Mouse (Mus musculus) embryonic facial prominence, embryonic 12.5 days (tissue): ENCODE measurements around the gene Pcsk7. TPM values are rescaled to one million over a fixed set of nuclear protein-coding genes. Genes with fewer than 3 reads are reported as not detected.

Experiments used
- ATAC-seq: fragments of 200-750 bp; cut with Nextera tagmentation; 2 replicates; pipeline ENCODE4 v1.8.0; 2017; ENCODE audit not compliant: insufficient number of reproducible peaks, insufficient read depth, low FRiP score, low TSS enrichment
- H3K27ac ChIP-seq: fragments of 300-500 bp; sonication (generic); 2 replicates; pipeline ENCODE4 v1.5.1; 2016; ENCODE audit warnings: mild to moderate bottlenecking
- H3K27me3 ChIP-seq: fragments of 300-500 bp; sonication (generic); 2 replicates; pipeline ENCODE4 v1.6.1; 2016; ENCODE audit warnings: mild to moderate bottlenecking, moderate library complexity
- H3K36me3 ChIP-seq: fragments of 300-500 bp; sonication (generic); 2 replicates; pipeline ENCODE4 v1.6.1; 2016; ENCODE audit warnings: mild to moderate bottlenecking
- H3K4me1 ChIP-seq: fragments of 300-500 bp; sonication (generic); 2 replicates; pipeline ENCODE4 v1.6.1; 2016
- H3K4me2 ChIP-seq: fragments of 300-500 bp; sonication (generic); replicated peaks from 2 replicates; pipeline ENCODE4 v1.6.1; 2016; ENCODE audit warnings: mild to moderate bottlenecking, moderate library complexity
- H3K4me3 ChIP-seq: fragments of 300-500 bp; sonication (generic); 2 replicates; pipeline ENCODE4 v1.5.1; 2016; ENCODE audit warnings: mild to moderate bottlenecking
- H3K9ac ChIP-seq: fragments of 300-500 bp; sonication (generic); 2 replicates; pipeline ENCODE4 v1.6.1; 2016; ENCODE audit warnings: mild to moderate bottlenecking, moderate library complexity
- H3K9me3 ChIP-seq: fragments of 300-500 bp; sonication (generic); 2 replicates; pipeline ENCODE4 v1.6.1; 2016; ENCODE audit warnings: mild to moderate bottlenecking, moderate library complexity
- WGBS: fragments of 180-500 bp; shearing (Covaris S2); methylation state at CpG from one replicate; pipeline ENCODE4 v1.1.7; 2016; 5-methylcytosine and 5-hydroxymethylcytosine counted together
- polyA plus RNA-seq: library from polyadenylated mRNA; unstranded; fragments of >200 nt; fragmentation: Nextera tagmentation; extraction: Ambion mirVana; gene quantifications from 2 replicates; pipeline ENCODE4 v1.2.1, GENCODE M21; 2016

Gene Pcsk7
- polyA plus RNA-seq, 1 experiment from 2014 or later: 23.6 TPM

DNA sequence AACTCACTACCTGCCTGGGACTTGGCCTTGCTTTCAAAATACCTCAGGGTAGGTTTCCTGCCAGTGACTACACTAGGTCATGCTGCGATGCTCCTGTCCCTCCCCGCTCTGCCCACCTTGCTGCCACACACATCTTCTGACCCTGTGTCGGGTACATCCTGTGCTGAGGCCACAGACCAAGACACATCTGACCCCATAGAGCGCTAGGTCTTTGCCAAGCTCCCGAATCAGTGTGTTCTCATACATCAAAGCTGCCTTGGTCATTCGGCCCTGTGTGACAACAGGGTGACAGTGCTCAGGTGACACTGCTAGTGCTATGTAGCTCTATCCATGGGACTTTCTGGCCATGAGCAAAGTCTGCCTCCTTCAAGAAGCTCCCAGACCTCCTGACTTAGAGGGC lies 33.5 kb downstream of the Pcsk7 start:
- H3K36me3 ChIP-seq: peaks cover 69% of the 10 kb centered on the region
- H3K9ac ChIP-seq: no peak overlapping the region
- H3K9me3 ChIP-seq: no peaks in the 10 kb centered on the region
- no peak for ATAC-seq
- no peak overlapping the region for H3K4me2 ChIP-seq
- H3K4me3 ChIP-seq: no peak overlapping the region
- H3K4me1 ChIP-seq: peaks cover 9% of the 10 kb centered on the region; the same call in 1 of the 2 replicates
- WGBS: 89% methylated on average over 6 of the region's 6 CpGs
- no peaks in the 10 kb centered on the region; the same call in 1 of the 2 replicates for H3K27me3 ChIP-seq
- H3K27ac ChIP-seq: no peak overlapping the region

- no peak overlapping the region for H3K27ac ChIP-seq
- H3K4me1 ChIP-seq: no peaks in the 10 kb centered on the region; the same call in 1 of the 2 replicates
- no peaks in the 10 kb centered on the region for H3K9me3 ChIP-seq
- H3K9ac ChIP-seq: no peak overlapping the region
- no peak for ATAC-seq
- H3K27me3 ChIP-seq: no peaks in the 10 kb centered on the region; the same call in 1 of the 2 replicates
- peaks cover 85% of the 10 kb centered on the region for H3K36me3 ChIP-seq
- WGBS: 60% methylated on average over 18 of the region's 18 CpGs
- H3K4me3 ChIP-seq: no peak overlapping the region
- no peak overlapping the region for H3K4me2 ChIP-seq
Measured at GRCm38 (mm10) chr9:45941329-45941888, 35.1 kb downstream of the Pcsk7 start.

- ATAC-seq: no peak
Measured at GRCm38 (mm10) chr9:45942464-45942863, 36.2 kb downstream of the Pcsk7 start.

GRCm38 (mm10) chr9:45942916-45943315 lies 36.6 kb downstream of the Pcsk7 start:
- no peaks in the 10 kb centered on the region for H3K9me3 ChIP-seq
- H3K4me2 ChIP-seq: no peak overlapping the region
- H3K9ac ChIP-seq: no peak overlapping the region
- H3K27ac ChIP-seq: no peak overlapping the region
- peaks cover 93% of the 10 kb centered on the region for H3K36me3 ChIP-seq
- H3K4me3 ChIP-seq: no peak overlapping the region
- no peaks in the 10 kb centered on the region for H3K27me3 ChIP-seq
- 90% methylated on average over 8 of the region's 8 CpGs for WGBS
- ATAC-seq: no peak
- no peaks in the 10 kb centered on the region for H3K4me1 ChIP-seq

More at GRCm38 (mm10) chr9:45942464-45942863, 36.2 kb downstream of the Pcsk7 start:
- Histone ChIP-seq H3K27ac (no peak overlapping the region), H3K4me1 (no peaks in the 10 kb centered on the region), H3K9me3 (no peaks in the 10 kb centered on the region), H3K9ac (no peak overlapping the region), H3K4me2 (no peak overlapping the region), H3K36me3 (peaks cover 93% of the 10 kb centered on the region), H3K27me3 (no peaks in the 10 kb centered on the region), H3K4me3 (no peak overlapping the region)
- WGBS: 92% methylated on average over 16 of the region's 16 CpGs

- peaks cover 92% of the 10 kb centered on the region for H3K36me3 ChIP-seq
- no peak overlapping the region for H3K4me3 ChIP-seq
- H3K4me1 ChIP-seq: no peaks in the 10 kb centered on the region
- H3K27ac ChIP-seq: no peak overlapping the region
- H3K27me3 ChIP-seq: no peaks in the 10 kb centered on the region
- no peaks in the 10 kb centered on the region for H3K9me3 ChIP-seq
- H3K9ac ChIP-seq: no peak overlapping the region
- H3K4me2 ChIP-seq: no peak overlapping the region
- ATAC-seq: no peak
- 89% methylated on average over 8 of the region's 8 CpGs for WGBS
Measured at GRCm38 (mm10) chr9:45943628-45944505, 37.6 kb downstream of the Pcsk7 start.

GRCm38 (mm10) chr9:45944506-45945400 lies 38.5 kb downstream of the Pcsk7 start:
- H3K27ac ChIP-seq: no peak overlapping the region
- no peak overlapping the region for H3K9ac ChIP-seq
- no peaks in the 10 kb centered on the region for H3K4me1 ChIP-seq
- WGBS: 81% methylated on average over 13 of the region's 13 CpGs
- no peaks in the 10 kb centered on the region for H3K9me3 ChIP-seq
- no peak overlapping the region for H3K4me2 ChIP-seq
- H3K27me3 ChIP-seq: no peaks in the 10 kb centered on the region
- no peak for ATAC-seq
- no peak overlapping the region for H3K4me3 ChIP-seq
- H3K36me3 ChIP-seq: peaks cover 91% of the 10 kb centered on the region

GRCm38 (mm10) chr9:45945721-45946120 lies 39.4 kb downstream of the Pcsk7 start:
- Histone ChIP-seq H3K27ac (no peak overlapping the region), H3K27me3 (no peaks in the 10 kb centered on the region), H3K4me3 (no peak overlapping the region), H3K4me2 (no peak overlapping the region), H3K4me1 (no peaks in the 10 kb centered on the region), H3K9ac (no peak overlapping the region), H3K36me3 (peaks cover 96% of the 10 kb centered on the region), H3K9me3 (no peaks in the 10 kb centered on the region)
- no peak for ATAC-seq
- WGBS: 88% methylated on average over 13 of the region's 13 CpGs

GRCm38 (mm10) chr9:45946182-45946871 lies 40.0 kb downstream of the Pcsk7 start:
- no peaks in the 10 kb centered on the region for H3K9me3 ChIP-seq
- H3K27ac ChIP-seq: no peak overlapping the region
- H3K4me2 ChIP-seq: no peak overlapping the region
- H3K9ac ChIP-seq: no peak overlapping the region
- peaks cover 94% of the 10 kb centered on the region for H3K36me3 ChIP-seq
- no peak overlapping the region for H3K4me3 ChIP-seq
- H3K4me1 ChIP-seq: no peaks in the 10 kb centered on the region
- 86% methylated on average over 16 of the region's 16 CpGs for WGBS
- H3K27me3 ChIP-seq: no peaks in the 10 kb centered on the region
- no peak for ATAC-seq

- Histone ChIP-seq H3K9me3 (no peaks in the 10 kb centered on the region), H3K4me2 (no peak overlapping the region), H3K36me3 (peaks cover 95% of the 10 kb centered on the region), H3K27me3 (no peaks in the 10 kb centered on the region), H3K9ac (no peak overlapping the region), H3K27ac (no peak overlapping the region), H3K4me3 (no peak overlapping the region), H3K4me1 (no peaks in the 10 kb centered on the region)
- ATAC-seq: no peak
- 84% methylated on average over 10 of the region's 10 CpGs for WGBS
Measured at GRCm38 (mm10) chr9:45946872-45947183, 40.5 kb downstream of the Pcsk7 start.

DNA sequence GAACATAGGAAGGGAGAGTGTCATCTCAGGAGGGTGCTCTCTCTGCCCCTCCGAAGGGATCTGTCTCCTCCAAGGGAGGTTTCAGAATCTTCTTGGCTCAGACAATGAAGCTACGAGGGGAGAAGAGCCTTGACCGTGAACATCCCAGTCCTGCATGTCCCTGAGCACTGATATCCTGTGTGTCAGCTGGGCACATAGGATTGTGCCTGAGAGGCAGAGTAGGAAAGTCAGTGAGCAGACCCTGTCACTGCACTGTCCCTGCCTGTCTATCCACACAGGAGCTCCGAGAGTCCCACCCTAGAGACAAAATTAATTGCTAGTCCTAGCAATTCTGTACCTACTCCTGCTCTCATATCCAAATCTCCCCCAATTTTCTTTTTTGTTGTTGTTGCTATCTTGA lies 45.8 kb downstream of the Pcsk7 start:
- ATAC-seq: no peak
- WGBS: 93% methylated on average over 4 of the region's 4 CpGs
- Histone ChIP-seq H3K27me3 (no peaks in the 10 kb centered on the region), H3K9me3 (no peaks in the 10 kb centered on the region), H3K9ac (no peak overlapping the region), H3K4me2 (no peak overlapping the region), H3K4me1 (peaks cover 27% of the 10 kb centered on the region), H3K36me3 (peaks cover 51% of the 10 kb centered on the region), H3K4me3 (no peak overlapping the region), H3K27ac (no peak overlapping the region)

DNA sequence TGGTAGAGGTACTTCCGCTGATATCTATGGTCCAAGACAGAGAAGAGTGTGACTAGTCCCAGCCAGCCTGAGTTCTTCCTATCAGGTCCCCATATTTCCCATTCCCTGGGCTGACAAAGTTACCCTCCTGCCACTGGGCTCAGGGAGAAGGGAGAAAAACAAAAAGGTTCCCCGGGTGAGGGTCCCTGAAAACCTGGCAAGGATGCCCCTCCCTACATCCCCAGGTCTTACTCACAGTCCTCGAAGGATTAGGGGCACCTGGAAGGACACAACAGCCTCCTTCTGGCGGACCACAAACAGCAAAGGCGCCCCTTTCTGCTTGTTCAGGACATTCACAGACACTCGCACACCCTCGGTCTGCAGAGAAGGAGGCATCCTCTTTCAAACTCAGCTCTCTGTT lies 46.6 kb downstream of the Pcsk7 start:
- H3K9ac ChIP-seq: 0 out of 2 replicates have a peak overlapping the region, but pooled peaks have one; percentile 16
- peaks cover 43% of the 10 kb centered on the region for H3K36me3 ChIP-seq
- WGBS: 71% methylated on average over 7 of the region's 7 CpGs
- H3K4me1 ChIP-seq: peaks cover 27% of the 10 kb centered on the region
- no peaks in the 10 kb centered on the region for H3K9me3 ChIP-seq
- H3K27me3 ChIP-seq: no peaks in the 10 kb centered on the region
- no peak overlapping the region for H3K4me3 ChIP-seq
- no peak for ATAC-seq
- H3K27ac ChIP-seq: no peak overlapping the region
- peak overlapping the region; percentile 91; the same call in 1 of the 2 replicates for H3K4me2 ChIP-seq
